Mouse (Mus musculus) right cerebral cortex, postnatal 14 days (tissue): ENCODE measurements at regions not wholly inside any gene's neighbourhood (a gene's known extent, or its start where the extent isn't known, plus 50 kb on each side); places are given as distances from the start of the nearest gene placed in this dataset.

Experiments
- DNase-seq: peaks from one replicate; pipeline ENCODE4 v3.0.0; 2022

DNA sequence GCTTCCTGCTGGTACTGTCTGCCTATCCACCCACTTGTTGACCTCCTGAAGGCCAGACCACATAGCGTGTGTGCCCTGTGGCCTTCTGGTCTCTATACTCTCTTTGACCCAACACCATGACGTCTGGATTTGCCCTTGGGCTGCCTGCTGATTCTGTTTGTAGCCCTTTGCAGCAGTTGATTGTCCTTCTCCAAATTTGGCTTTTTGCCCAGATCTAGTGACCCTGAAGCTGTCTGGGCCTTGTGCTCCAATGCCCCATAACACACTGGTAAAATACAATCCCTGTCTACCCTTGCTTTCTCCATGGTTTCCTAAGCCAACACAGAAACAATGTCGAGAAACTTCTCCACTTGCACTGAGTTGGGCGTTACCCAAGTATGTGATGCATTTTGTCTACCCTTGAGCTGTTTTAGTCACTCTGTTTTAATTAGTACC, 979.3 kb downstream of the Epha4 start:
- no peak for DNase-seq

DNA sequence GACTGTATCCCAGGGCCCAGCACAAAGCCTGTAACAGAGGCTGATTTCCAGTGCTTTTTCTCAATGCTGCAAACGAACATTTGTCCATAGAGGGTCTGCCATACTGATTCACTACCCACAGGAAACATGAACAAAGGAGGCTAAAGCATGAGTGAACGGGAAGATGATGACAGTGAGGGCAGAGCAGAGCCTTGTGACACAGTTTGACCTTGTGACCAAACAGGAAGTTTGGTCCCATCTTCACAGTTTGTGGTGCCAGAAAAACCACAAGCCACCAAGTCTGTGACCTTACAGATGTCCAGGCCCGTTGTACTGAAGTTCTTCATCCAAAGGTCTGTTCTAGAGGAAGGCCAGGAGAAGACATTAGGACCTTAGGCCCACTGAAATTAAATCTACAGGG, 974.4 kb downstream of the Epha4 start:
- DNase-seq: no peak

DNA sequence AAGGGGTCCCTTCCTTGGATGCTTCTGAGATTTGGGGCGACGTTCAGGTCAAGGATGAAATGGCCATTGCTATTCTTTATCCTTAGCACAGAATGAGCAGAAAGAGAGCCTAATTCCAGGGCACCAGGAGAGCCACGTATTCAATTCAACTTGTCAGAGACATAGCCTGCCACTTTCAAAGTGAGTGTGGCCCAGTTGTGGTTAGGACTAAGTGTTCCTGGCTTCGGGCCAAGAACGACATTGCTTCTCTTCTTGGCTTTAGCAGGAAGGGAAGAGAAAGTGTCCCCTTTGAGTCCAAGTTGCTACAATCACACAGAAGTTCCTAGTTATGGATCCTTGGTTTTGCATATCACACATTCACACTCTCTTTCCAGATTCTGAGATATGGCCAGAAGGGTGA, 964.0 kb downstream of the Epha4 start:
- peak; percentile 8 for DNase-seq

DNA sequence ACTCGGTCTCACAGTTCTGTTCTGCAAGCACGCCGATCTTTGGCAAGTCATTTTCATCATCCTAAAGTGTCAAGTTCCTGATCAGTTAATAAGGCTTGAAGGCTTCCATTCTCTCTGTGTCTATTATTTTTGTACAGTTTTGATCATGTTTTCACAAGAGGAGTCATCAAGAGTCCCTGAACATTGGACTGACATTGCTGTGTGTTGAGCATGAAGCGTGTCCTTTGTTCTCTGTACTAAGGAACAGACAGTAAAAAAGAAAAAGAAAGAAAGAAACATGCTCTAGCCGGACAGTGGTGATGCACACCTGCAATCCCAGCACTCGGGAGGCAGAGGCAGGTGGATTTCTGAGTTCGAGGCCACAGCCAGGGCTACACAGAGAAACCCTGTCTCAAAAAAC, 955.4 kb downstream of the Epha4 start:
- no peak for DNase-seq

DNA sequence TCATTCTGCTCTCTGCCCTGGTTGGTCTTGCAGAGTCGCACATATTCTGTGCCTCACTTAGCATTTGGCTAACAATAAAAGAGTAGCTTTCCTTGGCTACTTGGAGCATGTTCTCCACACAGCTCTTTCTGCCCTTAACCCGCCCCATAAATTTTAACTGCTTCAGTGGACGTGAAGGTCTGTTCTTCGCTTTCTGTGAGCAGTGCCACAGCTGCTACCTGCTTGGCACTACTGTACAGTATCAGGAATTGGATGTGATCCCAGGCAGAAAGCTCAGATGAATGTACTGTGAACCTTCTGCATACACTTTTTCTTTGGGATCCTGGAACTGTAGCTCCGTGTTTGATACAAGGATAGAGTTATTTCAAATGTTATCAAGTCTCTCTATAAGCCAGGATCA, 939.4 kb downstream of the Epha4 start:
- no peak for DNase-seq

DNA sequence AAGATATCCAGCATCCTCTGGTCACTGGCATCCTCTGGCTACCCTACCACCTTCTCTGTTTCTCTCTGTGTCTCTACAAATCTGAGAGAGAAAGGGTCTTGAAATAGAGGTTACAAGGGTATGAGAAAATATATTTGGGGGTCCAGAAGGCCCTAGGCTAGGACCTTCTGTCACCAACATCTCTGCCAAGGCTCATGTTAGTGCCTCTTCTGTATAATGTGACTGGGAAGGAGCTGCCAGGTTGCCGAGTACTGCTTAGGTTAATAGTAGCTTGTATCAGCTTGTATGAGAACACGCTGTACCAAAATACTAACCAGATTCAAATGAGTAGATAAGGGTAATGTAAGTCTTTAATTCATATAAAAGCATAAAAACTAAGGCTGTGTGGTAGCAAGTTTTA, 929.0 kb downstream of the Epha4 start:
- no peak for DNase-seq

DNA sequence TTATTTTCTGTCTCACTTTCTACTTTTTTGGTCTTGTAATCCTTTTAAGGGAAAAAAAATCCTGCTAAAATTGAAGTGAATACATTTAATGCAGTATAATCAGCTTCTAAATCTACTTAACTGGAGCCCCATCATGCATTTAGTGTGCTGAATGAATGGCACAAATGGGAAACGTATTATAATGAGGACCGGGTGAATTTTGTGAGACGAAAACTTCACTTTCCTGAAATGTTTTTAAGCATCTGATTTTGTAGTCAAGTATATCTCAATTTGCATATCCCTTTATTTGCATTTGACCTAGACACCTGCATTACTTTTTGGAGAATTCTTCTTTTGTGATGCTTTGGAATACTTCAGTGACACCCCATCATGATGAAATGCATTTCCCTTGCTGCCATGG, 889.1 kb downstream of the Epha4 start:
- no peak for DNase-seq

DNA sequence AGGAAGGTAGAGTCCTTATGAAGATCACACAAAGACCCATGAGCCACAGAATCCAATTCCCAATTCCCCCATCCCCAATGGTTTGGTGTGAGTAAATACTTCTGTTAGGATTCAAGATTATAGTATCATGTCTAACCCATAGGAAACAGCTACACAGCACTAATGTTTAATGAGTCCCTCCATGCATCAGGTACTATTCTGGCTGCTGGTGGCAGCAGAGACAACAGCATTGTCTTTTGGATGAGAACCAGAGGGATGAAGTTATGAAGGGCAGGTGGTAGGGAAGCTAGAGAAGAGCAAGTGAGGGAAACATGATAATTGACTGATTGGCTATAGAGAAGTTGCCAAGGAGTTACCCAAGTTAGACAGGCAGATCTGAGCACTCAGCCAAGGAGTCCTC, 885.0 kb downstream of the Epha4 start:
- no peak for DNase-seq

DNA sequence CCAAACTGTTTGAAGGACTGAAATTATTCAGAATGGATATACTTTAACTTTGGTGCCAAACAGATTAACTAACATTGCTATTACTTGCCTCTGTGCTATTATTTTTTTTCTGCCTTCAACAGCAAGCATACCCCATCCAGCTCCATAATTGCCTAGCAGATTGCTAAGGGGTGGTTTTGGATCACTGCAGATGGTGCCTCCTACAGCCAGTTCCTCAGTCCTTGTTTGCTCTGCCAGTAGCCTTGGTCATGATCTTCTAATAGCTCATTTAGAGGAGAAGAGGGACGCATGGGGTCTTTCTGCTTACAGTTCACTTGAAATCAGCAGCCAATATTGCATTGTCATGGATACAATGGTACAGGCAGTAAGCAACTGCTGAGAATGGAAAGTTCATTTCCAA, 880.8 kb downstream of the Epha4 start:
- no peak for DNase-seq

DNA sequence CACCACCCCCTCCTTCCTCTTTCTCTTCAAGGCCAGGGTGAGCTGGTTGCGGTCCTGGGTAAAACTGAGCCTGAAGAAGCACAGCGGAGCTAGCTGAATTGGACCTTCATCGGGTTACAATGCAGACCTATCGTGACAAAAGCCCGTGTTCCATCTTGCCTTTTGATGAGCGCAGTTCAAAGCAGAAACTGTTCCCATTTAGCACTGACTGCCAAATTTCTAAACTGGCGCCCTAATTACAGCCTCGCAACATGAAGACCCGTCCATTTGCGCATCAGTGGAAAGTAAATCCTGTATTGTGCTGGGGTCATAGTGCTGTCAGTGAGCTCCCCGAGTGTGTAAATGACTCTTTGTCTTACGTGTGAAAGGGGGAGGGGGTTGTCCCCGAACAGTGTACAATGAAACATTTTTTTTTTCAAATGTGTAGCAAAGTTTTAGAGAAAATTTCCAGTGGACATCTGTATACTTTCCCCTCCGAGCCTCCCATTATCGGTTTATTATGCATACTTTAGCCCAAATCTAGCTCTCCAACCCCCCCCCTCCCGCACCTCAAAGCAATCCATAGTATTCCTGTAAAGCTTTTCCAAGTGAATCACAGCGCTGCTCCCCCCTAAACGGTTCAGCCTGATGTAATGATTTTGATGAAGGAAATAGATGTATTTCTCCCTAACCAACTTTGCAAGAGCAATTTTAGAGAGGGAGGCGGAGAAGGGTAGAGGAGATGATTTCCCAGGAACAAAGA, 877.4 kb downstream of the Epha4 start:
- no peak for DNase-seq

DNA sequence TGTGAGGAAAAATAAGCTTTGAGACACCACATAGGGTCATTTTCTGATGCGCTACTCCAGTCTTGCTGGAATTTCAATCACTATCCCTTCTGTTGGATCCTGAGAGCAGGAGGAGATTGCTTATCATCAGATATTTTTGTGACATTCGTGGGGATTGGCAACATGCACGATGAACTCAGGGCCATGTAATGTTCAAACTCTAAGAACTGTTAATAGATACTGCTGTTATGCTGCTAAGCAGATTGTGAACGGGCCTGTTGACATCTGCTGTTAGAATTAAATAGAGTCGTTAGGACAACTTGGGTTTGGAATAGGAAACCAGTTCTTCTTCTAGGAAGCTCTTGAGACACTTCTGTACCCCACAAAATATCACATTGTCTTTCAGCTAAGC, 876.9 kb downstream of the Epha4 start:
- no peak for DNase-seq

DNA sequence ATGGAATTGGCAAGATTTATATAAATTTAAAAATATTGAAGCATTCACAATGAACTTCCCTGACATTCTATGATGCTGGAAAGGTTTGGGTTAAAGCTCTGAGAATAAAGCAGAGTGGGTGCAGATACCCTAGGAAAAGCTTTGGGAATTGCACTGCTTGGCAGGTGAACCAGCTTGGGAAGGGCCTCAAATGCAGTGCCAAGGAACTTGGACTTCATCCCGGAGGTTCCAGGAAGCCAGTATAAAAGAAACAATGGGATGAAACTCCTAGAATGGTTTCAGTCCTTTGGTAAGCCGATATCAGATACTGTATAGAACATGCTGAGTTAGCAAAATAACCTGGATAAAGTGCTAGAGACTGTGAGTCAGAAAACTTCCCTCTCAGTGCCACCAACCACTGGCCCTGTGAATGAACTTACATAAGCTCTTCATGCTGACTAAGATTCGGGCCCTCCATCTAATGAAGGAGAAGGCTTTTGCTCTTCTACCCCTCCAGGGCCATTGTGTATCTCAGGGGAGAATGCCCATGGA, 873.6 kb downstream of the Epha4 start:
- no peak for DNase-seq

DNA sequence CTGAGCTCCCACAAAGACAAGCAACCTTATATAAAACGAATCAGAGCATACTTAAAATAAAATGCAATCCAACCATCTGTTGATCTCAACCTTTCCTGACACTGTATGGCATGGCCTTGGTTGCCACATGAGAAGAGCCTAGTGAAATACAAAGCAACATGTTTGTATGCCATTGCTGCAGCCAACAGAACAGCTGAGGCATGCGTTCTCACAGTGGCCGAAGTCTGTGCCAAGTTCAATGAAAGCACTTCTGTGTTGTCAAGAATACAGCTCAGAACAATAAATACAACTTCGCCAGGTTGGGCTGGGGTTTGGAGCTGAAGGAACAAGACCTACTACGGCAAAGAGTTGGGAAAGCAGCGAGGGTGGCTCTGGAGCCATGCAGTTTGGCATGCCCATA, 872.2 kb downstream of the Epha4 start:
- DNase-seq: no peak

DNA sequence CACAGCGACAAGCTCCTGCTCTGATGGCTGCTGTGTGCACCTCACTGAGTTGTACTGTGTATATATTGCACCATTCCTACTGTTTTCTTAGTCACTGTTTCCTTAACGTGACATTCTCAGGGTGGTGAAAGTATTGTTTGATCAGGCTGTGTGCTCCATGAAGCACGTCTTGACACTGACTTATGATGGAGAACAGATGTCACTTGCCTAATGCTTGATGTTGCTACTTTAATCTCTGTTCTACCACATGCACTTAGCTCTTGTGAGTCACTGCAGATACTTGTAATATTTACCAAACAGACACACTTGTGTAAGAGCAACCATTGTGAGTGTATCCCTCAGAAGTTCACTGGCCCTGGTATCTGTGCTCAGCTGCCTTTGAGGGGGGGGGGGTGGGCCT, 870.0 kb downstream of the Epha4 start:
- DNase-seq: no peak

DNA sequence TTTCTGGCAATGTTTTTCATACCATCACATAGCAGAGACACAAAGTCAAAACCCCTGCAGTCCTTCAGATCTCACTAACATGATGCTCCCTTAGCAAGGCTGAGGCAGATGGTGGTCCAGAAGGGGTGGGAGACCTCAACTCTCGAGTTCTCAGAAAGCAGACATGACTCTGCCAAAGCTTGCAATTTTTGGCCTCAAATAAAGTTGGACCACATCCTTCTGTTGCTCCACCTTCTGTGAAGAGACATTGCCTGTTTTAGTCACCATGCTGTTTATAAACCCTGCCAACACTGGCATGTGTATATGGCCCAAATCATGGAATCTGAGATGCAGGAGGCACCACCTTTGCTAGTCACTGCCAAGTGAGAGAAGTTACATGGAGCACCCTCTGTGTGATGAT, 860.1 kb downstream of the Epha4 start:
- no peak for DNase-seq

DNA sequence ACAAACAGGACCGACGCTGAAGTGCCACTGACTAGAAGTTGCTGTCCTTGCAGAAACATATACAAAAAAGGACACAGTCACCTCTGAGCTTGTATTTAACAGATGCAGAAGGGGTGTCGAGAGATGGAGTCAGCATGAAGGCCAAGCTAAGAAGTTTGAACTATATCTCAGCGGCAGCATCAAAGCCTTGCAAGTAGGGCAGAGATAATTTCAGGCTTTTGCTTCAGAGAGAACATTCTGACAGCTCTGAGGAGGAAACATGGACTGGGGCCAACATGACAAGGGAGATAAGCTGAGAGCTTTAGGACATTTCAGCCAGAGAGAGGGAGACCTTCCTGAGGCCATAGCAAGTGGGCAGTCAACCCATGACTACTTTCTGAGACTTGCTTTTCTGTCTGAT, 856.7 kb downstream of the Epha4 start:
- DNase-seq: no peak

DNA sequence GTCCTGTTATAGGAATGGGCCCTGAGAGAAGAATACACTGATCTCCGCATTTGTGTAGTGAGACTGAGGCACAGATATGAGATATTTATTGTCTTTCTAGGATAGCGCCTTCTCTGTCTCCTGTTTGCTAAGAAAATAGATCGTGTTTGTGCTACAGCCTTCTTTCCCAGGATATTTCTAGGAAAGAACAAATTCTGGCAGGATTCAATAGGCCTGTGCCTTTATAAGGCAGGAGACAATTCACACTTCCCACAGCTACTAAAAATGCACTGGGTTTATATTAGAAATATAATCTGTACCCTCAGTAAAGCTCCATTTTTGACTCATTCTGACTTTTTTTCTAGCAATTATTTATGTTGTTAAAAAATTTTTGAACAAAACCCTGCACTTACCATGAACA, 854.7 kb downstream of the Epha4 start:
- no peak for DNase-seq

DNA sequence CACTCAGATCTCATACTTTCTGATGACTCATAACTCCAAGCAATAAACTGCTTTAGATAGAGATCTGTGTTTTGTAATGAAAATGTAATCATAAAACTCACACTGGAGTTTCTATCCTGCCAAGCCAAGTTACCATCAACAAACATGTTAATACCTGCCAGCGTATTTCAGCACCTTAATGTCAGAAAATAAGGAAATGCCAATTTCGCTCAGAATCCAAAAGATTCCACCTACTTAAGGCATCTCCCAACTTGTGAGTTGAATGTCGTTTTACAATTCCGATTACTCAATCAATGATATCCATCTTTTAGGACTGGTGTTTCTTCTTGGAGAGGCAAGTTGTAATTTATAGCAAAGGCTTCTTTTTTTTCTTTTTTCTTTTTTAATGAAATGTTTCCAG, 850.5 kb downstream of the Epha4 start:
- no peak for DNase-seq

DNA sequence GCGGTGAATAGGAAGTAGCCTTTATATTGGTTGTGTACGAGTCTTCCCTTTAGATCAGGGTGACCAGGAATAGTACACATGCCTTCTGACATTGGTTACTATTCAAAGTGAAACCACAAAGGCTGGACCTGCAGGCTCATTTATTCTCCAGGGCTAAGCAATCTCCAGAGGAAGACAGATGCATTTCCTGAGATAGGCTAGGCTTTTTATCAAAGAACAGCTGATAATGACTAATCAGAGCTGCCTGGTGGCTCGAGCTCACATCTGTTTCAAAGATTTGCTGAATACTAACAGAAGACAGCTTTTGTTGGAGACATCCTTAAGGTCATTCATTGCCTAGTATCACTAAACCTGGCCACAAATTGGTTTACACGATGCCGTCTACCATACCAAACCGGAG, 838.1 kb downstream of the Epha4 start:
- no peak for DNase-seq

DNA sequence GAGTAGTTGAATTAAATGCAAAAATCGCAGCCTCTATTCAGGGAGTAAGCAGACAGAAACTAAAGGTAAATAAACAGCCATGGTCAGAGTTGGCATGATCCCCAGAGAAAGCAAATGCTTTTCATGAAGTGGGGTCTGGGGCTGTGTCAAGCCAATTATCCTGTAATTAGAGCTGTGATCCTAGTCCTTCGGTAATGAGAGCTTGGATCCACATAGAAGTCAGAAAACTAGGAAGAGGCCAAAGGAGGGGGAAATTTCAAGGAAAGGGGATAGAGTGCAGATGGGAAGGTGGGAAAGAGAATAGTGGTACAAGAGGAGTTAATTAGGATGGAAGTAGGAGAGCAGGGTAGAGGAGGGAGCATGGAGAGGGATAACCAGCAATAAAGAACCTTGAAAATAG, 809.3 kb downstream of the Epha4 start:
- DNase-seq: no peak

DNA sequence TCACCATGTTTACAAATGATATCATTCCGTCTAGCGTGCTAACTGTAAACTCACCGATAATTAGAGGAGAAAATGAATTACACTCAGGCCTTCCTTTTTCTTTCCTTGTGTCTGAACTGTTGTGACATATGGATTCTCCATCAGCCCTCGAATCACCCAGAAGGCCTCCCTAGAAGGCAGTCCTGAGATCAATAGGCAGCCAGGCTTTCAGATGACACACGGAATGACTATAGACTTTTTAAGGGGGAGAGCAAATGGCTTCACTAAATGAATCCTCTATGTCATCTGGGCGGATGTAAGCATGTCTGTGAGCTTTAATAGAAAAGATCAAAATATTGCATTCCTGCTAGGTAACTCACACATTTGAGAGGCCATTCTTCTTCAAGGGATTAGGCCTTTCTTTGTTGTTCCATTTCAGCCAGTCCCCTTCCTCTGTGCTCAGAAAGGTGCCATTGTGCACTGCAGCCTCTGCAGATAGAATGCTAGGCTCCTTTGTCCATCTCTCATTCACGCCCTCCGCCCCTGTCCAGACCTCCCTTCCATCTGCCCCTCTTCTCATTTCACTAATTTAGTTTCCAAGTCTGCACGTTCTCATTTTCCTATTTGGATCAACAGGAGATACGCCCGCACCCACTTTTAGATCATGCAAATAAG, 797.1 kb downstream of the Epha4 start:
- DNase-seq: no peak

DNA sequence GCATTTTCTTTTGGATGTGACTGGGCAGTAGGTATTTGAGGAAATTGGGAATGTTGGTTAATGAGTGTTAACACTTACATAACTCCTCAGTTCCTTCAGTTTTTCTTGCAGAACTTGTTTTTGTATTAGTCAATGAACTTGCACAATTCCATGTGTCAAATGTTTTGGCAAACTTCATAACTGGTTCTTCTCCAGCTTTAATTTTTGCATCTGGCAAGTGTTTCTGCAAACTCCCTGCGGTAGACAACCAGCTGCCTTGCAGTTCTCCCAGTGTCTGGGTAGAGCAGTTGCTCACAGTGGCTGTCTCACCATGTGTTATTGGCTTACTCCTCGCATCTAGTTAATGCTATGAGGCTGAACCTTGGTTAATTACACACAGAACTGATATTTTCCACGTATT, 790.4 kb downstream of the Epha4 start:
- DNase-seq: no peak

DNA sequence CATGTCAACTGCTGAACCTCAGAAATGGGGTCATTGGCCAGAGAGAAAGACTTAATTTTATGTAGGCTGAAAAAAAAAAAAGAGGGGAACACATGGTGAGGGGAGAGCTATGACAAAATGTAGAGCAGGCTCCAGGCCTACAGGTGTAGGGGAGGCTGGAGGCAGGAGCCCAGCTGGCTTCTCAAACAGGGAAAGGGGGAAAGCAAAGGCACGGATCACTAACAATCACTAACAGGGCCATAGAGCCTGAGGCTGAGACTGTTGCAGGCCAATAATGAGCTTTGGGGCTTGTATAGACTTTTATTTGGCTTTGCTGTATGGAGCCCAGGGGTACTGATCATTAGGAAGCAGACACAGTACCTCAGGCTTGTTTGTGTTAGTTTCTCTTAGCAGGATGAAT, 777.9 kb downstream of the Epha4 start:
- DNase-seq: no peak

DNA sequence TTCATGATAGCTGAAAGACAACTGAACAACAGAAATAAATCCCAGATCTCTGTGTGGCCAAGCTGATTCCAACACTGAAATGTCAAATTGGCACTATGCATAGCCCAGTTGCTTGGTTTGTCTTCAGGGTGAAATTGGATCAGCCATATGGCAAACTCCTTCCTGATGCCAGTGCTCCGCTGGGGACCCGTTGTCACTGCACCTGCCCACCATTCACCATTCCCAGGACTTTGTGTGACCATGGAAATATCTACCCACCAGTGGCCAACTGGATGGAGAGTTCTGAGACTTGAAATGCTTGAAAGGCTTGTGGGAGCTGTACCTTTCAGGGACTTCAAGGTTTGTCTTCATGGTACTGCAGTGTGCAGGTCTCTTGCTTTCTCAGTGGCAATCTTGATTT, 777.2 kb downstream of the Epha4 start:
- no peak for DNase-seq

DNA sequence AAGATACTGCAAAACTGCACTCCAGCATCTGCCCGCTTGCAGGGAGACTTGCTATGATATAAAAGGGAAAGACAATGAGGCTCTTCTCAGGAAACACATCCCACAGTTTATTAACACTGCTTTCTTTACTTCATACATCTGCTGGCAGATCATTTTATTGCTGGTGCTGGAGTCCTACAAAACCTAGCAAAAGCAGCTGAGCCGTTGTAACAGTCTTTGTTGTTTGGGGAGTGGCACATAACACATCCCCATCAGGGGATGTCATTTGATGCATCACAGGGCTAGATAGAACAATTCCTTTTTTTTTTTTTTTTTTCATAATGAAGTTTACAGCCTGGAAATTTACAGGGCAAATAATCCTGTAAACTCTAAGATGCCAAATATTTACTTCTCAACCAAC, 742.2 kb downstream of the Epha4 start:
- DNase-seq: no peak
